Mouse (Mus musculus) heart, embryonic 11.5 days (tissue): ENCODE data around the gene Ryr3. TPM values are rescaled to one million over a fixed set of nuclear protein-coding genes. Genes with fewer than 3 reads are reported as not detected.

ENCODE experiments used
- ATAC-seq: fragments of 200-750 bp; cut with Nextera tagmentation; replicated peaks from 2 replicates; pipeline ENCODE4 v1.8.0; 2017; ENCODE audit warnings: moderate library complexity; ENCODE audit not compliant: insufficient number of reproducible peaks, low FRiP score, low TSS enrichment
- H3K27ac ChIP-seq: fragments of 300-500 bp; sonication (generic); 2 replicates; pipeline ENCODE4 v1.5.1; 2014; ENCODE audit warnings: mild to moderate bottlenecking, low read depth, low read length
- H3K27me3 ChIP-seq: fragments of 300-500 bp; sonication (generic); 2 replicates; pipeline ENCODE4 v1.6.1; 2014; ENCODE audit warnings: mild to moderate bottlenecking, low read length, mixed read lengths; ENCODE audit not compliant: control insufficient read depth, insufficient read depth
- H3K36me3 ChIP-seq: fragments of 300-500 bp; sonication (generic); 2 replicates; pipeline ENCODE4 v1.6.1; 2014; ENCODE audit warnings: mild to moderate bottlenecking, low read length, moderate library complexity, mixed read lengths; ENCODE audit not compliant: control insufficient read depth, insufficient read depth
- H3K4me1 ChIP-seq: fragments of 300-500 bp; sonication (generic); 2 replicates; pipeline ENCODE4 v1.6.1; 2014; ENCODE audit warnings: low read length; ENCODE audit not compliant: control insufficient read depth, insufficient read depth
- H3K4me2 ChIP-seq: fragments of 300-500 bp; sonication (generic); 2 replicates; pipeline ENCODE4 v1.6.1; 2014; ENCODE audit warnings: mild to moderate bottlenecking, moderate library complexity
- H3K4me3 ChIP-seq: fragments of 300-500 bp; sonication (generic); 2 replicates; pipeline ENCODE4 v1.5.1; 2014; ENCODE audit warnings: low read depth, low read length
- H3K9ac ChIP-seq: fragments of 300-500 bp; sonication (generic); 2 replicates; pipeline ENCODE4 v1.6.1; 2014; ENCODE audit warnings: mild to moderate bottlenecking, low read depth, low read length, moderate library complexity
- H3K9me3 ChIP-seq: fragments of 300-500 bp; sonication (generic); replicated peaks from 2 replicates; pipeline ENCODE4 v1.6.1; 2016; ENCODE audit warnings: low read length; ENCODE audit not compliant: control insufficient read depth
- WGBS: fragments of 180-500 bp; shearing (Covaris S2); extraction: QIAGEN DNeasy Blood & Tissue Kit; methylation state at CpG from one replicate; pipeline ENCODE4 v1.1.7; 2014; ENCODE audit not compliant: insufficient replicate concordance; 5-methylcytosine and 5-hydroxymethylcytosine counted together
- polyA plus RNA-seq: library from polyadenylated mRNA; unstranded; fragments of >200 nt; fragmentation: Nextera tagmentation; extraction: Ambion mirVana; gene quantifications from 2 replicates; pipeline ENCODE4 v1.2.1, GENCODE M21; 2014

The Ryr3 gene
- polyA plus RNA-seq, 1 experiment from 2014 or later: 5.5 TPM

DNA sequence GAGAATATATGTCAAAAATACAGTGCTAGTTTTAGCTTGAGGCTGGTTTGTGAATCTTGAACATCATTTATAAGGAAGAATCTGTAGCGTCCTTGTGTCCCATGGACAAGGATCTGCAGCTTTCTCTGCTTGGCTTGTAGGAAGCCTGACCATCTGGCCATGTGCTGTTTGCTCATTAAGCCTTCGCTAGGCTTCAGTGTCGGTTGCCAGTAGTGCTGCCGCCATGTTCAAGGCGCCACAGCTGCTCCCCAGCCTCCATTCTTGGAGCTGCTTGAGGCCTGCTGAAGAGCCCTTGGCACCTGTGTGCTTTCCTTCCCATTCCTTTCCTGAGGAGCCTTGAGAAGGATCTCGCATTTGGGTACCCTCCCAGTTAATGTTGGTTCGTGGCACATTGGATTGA is 602.5 kb downstream of the Ryr3 start:
- H3K4me3 ChIP-seq: no peak overlapping the region
- no peaks in the 10 kb centered on the region; the same call in 1 of the 2 replicates for H3K36me3 ChIP-seq
- H3K27me3 ChIP-seq: no peaks in the 10 kb centered on the region
- ATAC-seq: no peak
- no peak overlapping the region for H3K9ac ChIP-seq
- H3K9me3 ChIP-seq: peaks cover 2% of the 10 kb centered on the region; the same call in 1 of the 2 replicates
- no peaks in the 10 kb centered on the region for H3K4me1 ChIP-seq
- WGBS: 86% methylated on average over 7 of the region's 7 CpGs
- H3K27ac ChIP-seq: no peak overlapping the region
- H3K4me2 ChIP-seq: no peak overlapping the region

DNA sequence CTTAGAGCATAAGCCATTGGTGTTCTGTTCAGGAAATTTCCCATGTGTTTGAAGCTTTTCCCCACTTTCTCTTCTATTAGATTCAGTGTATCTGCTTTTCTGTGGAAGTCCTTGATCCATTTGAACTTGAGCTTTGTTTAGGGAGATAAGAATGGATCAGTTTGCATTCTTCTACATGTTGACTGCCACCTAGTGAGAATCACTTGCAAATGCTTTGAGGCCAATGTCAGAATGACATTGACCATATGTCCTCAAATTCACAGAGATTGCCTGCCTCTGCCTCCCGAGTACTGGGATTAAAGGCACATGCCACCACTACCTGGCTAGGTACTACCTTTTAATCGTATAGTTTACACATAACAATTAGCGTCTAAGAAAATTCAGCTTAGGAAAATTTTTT is 604.3 kb downstream of the Ryr3 start:
- ATAC-seq: no peak

DNA sequence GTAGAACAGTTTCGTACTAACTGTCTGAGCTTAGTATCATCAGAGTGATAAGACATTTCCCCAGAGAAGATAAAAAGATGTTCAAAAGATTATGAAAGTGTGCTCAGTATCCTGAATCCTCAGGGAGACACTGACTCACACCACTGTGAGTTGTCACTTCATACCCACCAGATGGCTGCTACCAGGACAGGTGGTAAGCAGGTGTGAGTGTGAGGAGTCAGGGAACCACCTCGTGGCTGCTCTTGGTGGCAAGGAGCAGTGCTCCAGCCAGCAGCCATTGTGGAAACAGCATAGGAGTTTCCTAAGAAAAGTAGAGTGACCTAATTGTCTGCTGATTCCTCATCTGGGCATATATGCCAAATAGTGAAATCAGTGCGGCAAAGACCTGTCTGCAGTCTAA is 610.4 kb downstream of the Ryr3 start:
- peaks cover 2% of the 10 kb centered on the region; the same call in 1 of the 2 replicates for H3K9me3 ChIP-seq
- ATAC-seq: no peak
- H3K9ac ChIP-seq: no peak overlapping the region
- H3K36me3 ChIP-seq: no peaks in the 10 kb centered on the region
- no peaks in the 10 kb centered on the region for H3K4me1 ChIP-seq
- no peak overlapping the region for H3K4me3 ChIP-seq
- H3K27ac ChIP-seq: no peak overlapping the region
- no peaks in the 10 kb centered on the region for H3K27me3 ChIP-seq
- no peak overlapping the region for H3K4me2 ChIP-seq
- 68% methylated on average over 3 of the region's 3 CpGs for WGBS

More for the DNA sequence above, 604.3 kb downstream of the Ryr3 start:
- no peak overlapping the region for H3K9ac ChIP-seq
- no peak overlapping the region for H3K4me2 ChIP-seq
- no peaks in the 10 kb centered on the region; the same call in 1 of the 2 replicates for H3K36me3 ChIP-seq
- no peaks in the 10 kb centered on the region for H3K4me1 ChIP-seq
- H3K27ac ChIP-seq: no peak overlapping the region
- WGBS: 70% methylated on average over 3 of the region's 3 CpGs
- no peaks in the 10 kb centered on the region for H3K27me3 ChIP-seq
- peaks cover 2% of the 10 kb centered on the region; the same call in 1 of the 2 replicates for H3K9me3 ChIP-seq
- no peak overlapping the region for H3K4me3 ChIP-seq

DNA sequence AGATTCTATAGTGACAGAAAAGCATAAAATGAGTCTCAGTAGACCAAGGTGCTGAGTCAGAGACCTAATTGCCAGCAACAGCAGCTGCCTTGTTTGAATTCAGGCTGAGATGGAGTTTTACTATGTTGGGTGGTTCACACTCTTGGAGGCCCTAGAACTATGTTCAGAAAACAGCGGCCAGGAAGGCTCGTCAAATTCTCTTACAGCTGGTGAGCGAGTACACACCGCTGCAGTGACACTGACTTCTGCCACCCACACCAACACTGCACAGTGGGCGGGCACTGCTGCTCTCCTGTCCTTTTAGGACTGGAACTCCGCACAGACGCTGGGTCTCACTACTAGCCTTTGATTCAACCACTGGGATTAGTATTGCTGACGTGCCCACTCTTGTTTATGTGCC is 614.4 kb downstream of the Ryr3 start:
- no peak overlapping the region for H3K27ac ChIP-seq
- WGBS: 60% methylated on average over 8 of the region's 8 CpGs
- no peak overlapping the region; the same call in 1 of the 2 replicates for H3K4me2 ChIP-seq
- no peaks in the 10 kb centered on the region for H3K9me3 ChIP-seq
- H3K9ac ChIP-seq: no peak overlapping the region
- no peaks in the 10 kb centered on the region for H3K36me3 ChIP-seq
- 0 out of 2 replicates have a peak, but pooled peaks have one; percentile 18 for ATAC-seq
- no peaks in the 10 kb centered on the region for H3K4me1 ChIP-seq
- no peaks in the 10 kb centered on the region for H3K27me3 ChIP-seq
- no peak overlapping the region for H3K4me3 ChIP-seq

DNA sequence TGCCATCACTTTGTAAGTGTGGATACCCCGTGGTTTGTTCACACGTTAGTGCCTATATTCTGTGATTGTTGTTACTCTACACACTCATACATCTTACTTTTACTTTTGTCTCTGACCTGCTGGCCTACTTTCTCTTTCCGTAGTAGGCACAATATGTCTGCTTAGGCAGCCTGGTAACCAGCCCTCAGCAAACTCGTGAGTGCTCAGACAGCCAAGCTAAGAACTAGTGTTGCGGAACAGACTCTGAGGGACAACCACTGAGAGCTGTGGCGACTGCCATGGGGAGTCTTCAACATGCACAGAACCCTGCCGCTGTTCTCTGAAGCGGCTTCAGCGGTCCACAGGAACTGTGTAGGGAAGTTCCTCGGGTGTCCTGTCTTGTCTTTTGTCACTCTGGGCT is 616.7 kb downstream of the Ryr3 start:
- Histone ChIP-seq H3K4me3 (no peak overlapping the region), H3K4me2 (no peak overlapping the region), H3K27me3 (no peaks in the 10 kb centered on the region), H3K9me3 (no peaks in the 10 kb centered on the region), H3K4me1 (no peaks in the 10 kb centered on the region), H3K36me3 (no peaks in the 10 kb centered on the region), H3K9ac (no peak overlapping the region), H3K27ac (no peak overlapping the region)
- WGBS: 64% methylated on average over 10 of the region's 10 CpGs
- no peak for ATAC-seq

DNA sequence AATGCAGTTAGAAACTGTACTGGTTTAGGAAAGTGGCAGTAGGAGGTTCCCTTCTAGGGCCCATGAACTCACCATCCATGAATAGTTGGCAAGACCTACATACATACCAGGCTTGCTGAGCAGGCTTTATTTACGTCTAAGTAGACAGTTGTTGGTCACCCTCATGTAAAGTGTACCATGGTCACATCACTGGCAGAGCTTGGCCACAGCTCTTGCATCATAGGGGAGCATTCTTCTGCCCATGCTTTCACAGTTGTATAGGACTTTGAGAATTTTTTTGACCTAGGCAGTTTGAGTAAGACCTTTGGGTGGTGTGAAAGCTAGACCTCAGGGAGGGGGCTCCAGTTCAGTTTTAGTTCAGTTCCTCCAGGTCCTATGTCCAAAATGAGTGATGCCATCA is 619.8 kb downstream of the Ryr3 start:
- WGBS: 74% methylated on average over 1 of the region's 1 CpGs
- H3K9ac ChIP-seq: no peak overlapping the region

DNA sequence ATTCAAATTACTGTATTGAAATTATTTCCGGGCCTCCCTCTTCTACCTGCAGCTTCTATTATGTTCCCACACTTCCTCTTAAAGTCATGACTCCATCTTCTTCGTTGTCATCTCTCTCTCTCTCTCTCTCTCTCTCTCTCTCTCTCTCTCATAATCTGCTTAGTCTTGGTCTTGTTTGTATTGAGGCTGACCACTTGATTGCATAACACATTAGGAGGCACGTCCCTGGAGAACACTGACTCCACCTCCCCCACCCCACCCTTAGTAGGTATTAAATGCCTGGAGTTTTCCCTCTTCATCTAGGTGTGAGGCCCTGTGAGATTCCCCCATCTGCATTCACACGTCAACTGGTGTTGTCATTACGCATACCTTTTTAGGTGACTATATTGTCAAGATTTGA is 620.5 kb downstream of the Ryr3 start:
- ATAC-seq: no peak
- WGBS: 71% methylated on average over 5 of the region's 5 CpGs
- Histone ChIP-seq H3K27ac (no peak overlapping the region), H3K4me3 (no peak overlapping the region), H3K9ac (no peak overlapping the region), H3K9me3 (no peaks in the 10 kb centered on the region), H3K4me2 (no peak overlapping the region), H3K36me3 (no peaks in the 10 kb centered on the region), H3K27me3 (no peaks in the 10 kb centered on the region), H3K4me1 (no peaks in the 10 kb centered on the region)

More for the DNA sequence above, 619.8 kb downstream of the Ryr3 start:
- no peaks in the 10 kb centered on the region for H3K9me3 ChIP-seq
- H3K4me1 ChIP-seq: no peaks in the 10 kb centered on the region
- no peaks in the 10 kb centered on the region for H3K27me3 ChIP-seq
- no peaks in the 10 kb centered on the region for H3K36me3 ChIP-seq
- H3K27ac ChIP-seq: no peak overlapping the region
- no peak for ATAC-seq
- H3K4me2 ChIP-seq: no peak overlapping the region
- H3K4me3 ChIP-seq: no peak overlapping the region

DNA sequence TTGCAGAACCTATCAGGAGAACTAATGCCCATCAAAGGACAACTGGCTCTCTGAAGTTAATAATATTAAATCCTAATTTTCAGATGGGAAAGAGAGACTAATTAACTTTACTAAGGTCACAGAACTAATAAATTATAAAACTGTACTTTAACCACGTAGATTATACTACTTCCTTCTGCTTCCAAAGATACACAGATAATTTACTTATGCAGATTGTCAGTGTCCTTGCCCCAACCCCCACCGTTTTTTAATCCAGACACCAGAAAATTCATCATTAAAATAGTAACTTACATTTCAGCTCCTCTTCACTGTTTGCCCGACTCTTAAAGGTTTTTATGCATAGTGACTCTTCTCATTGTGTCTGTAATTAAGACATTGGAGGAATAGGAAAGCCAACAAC is 621.1 kb downstream of the Ryr3 start:
- Histone ChIP-seq H3K9me3 (no peaks in the 10 kb centered on the region), H3K4me2 (no peak overlapping the region), H3K36me3 (no peaks in the 10 kb centered on the region), H3K27ac (no peak overlapping the region), H3K9ac (no peak overlapping the region), H3K4me3 (no peak overlapping the region), H3K27me3 (no peaks in the 10 kb centered on the region), H3K4me1 (no peaks in the 10 kb centered on the region)
- ATAC-seq: no peak
- 76% methylated on average over 3 of the region's 3 CpGs for WGBS

DNA sequence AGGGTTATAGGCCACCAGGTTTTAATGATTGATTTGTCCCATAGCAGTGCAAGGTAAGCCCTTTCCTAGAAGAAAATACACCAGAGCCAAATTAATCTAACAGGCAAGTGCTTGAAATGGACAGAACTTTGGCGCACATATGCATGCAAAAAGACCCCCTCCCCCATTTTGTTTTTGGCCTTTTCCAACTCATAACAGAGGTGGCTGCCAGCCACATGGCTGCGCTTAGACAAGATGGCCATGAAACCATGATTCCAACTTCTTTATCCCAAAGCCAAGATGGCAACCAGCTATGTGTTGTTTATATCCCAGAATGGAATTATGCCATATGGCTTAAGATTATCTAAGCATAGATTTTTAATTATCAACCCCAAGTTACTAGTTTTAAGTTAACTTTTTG is 623.1 kb downstream of the Ryr3 start:
- no peak for ATAC-seq

More for the DNA sequence above, 623.1 kb downstream of the Ryr3 start:
- Histone ChIP-seq H3K9ac (no peak overlapping the region), H3K27me3 (no peaks in the 10 kb centered on the region), H3K27ac (no peak overlapping the region), H3K4me2 (no peak overlapping the region), H3K9me3 (no peaks in the 10 kb centered on the region), H3K4me1 (no peaks in the 10 kb centered on the region), H3K36me3 (no peaks in the 10 kb centered on the region), H3K4me3 (no peak overlapping the region)
- WGBS: 87% methylated on average over 2 of the region's 2 CpGs
